Mouse (Mus musculus) cerebellum, adult 2 months (tissue): ENCODE measurements around the gene Gabrr3. TPM values are rescaled to one million over a fixed set of nuclear protein-coding genes. Genes with fewer than 3 reads are reported as not detected.
A peak's percentile ranks its signal among the peaks of the same experiment; 100 is the strongest.

Experiments used
- DNase-seq, 2 experiments: peaks; one replicate each; pipeline ENCODE4 v3.0.0; 2021
- H3K27ac ChIP-seq: fragments of 200-500 bp; 2 replicates; pipeline ENCODE4 v1.5.1; 2012; ENCODE audit warnings: low read length, control low read depth, inconsistent platforms; ENCODE audit not compliant: insufficient read depth
- H3K27me3 ChIP-seq: fragments of 200-500 bp; 2 replicates; pipeline ENCODE4 v1.6.1; 2012; ENCODE audit warnings: inconsistent platforms, mild to moderate bottlenecking, low read length, moderate library complexity; ENCODE audit not compliant: control insufficient read depth, insufficient read depth
- H3K4me1 ChIP-seq: fragments of 200-500 bp; 2 replicates; pipeline ENCODE4 v1.6.1; 2011; ENCODE audit warnings: low read length; ENCODE audit not compliant: control insufficient read depth, insufficient read depth
- H3K4me3 ChIP-seq: fragments of 200-500 bp; replicated peaks from 2 replicates; pipeline ENCODE3; 2011; ENCODE audit warnings: mild to moderate bottlenecking, low read depth, low read length, control low read depth; ENCODE audit not compliant: insufficient read depth
- CTCF ChIP-seq: fragments of 200-500 bp; IDR thresholded peaks from 2 replicates; pipeline ENCODE4 v1.5.1; 2011; ENCODE audit warnings: low read depth, mild to moderate bottlenecking, control low read depth, low read length, moderate library complexity, borderline replicate concordance; ENCODE audit not compliant: insufficient read depth
- POLR2A ChIP-seq: fragments of 200-500 bp; IDR thresholded peaks from 2 replicates; pipeline ENCODE4 v1.6.1; 2011; ENCODE audit warnings: low read length, control low read depth, borderline replicate concordance; ENCODE audit not compliant: insufficient read depth
- WGBS: fragments of 180-500 bp; shearing (Covaris S2); methylation state at CpG from one replicate; pipeline ENCODE4 v1.1.7; 2018; 5-methylcytosine and 5-hydroxymethylcytosine counted together
- polyA plus RNA-seq: library from polyadenylated mRNA; depleted of rRNA; stranded (reverse); fragments of >200 nt; gene quantifications from 2 replicates; pipeline ENCODE4 v1.2.3, GENCODE M21; 2012

Gene Gabrr3
- polyA plus RNA-seq, 1 experiment: 0.02 TPM

- Histone ChIP-seq H3K27me3 (no peaks in the 10 kb centered on the region), H3K4me1 (no peaks in the 10 kb centered on the region), H3K27ac (no peak overlapping the region), H3K4me3 (no peak overlapping the region)
- no peak for DNase-seq
- WGBS: 39% methylated on average over 6 of the region's 6 CpGs
- TF ChIP-seq POLR2A (no peak), CTCF (no peak)
Measured at GRCm38 (mm10) chr16:59472546-59472945, 65.4 kb downstream of the Gabrr3 start.

- Histone ChIP-seq H3K27me3 (no peaks in the 10 kb centered on the region), H3K4me3 (no peak overlapping the region), H3K27ac (no peak overlapping the region), H3K4me1 (no peaks in the 10 kb centered on the region)
- no peak for TF ChIP-seq POLR2A
- peak; percentile 57; the same call in 1 of the 2 replicates for TF ChIP-seq CTCF
- 17% methylated on average over 1 of the region's 1 CpGs for WGBS
- DNase-seq: peak; percentile 18 to 29
Measured at GRCm38 (mm10) chr16:59474788-59475187, 67.7 kb downstream of the Gabrr3 start.

GRCm38 (mm10) chr16:59477955-59478354 is 70.8 kb downstream of the Gabrr3 start:
- TF ChIP-seq POLR2A (no peak), CTCF (no peak)
- no peaks in the 10 kb centered on the region for H3K27me3 ChIP-seq

GRCm38 (mm10) chr16:59487239-59487638 is 80.1 kb downstream of the Gabrr3 start:
- DNase-seq: no peak
- Histone ChIP-seq H3K27me3 (no peaks in the 10 kb centered on the region), H3K4me3 (no peak overlapping the region), H3K27ac (no peak overlapping the region), H3K4me1 (no peaks in the 10 kb centered on the region)
- WGBS: 91% methylated on average over 7 of the region's 7 CpGs
- TF ChIP-seq POLR2A (no peak), CTCF (no peak)

More at GRCm38 (mm10) chr16:59477955-59478354, 70.8 kb downstream of the Gabrr3 start:
- no peak for DNase-seq
- WGBS: 93% methylated on average over 3 of the region's 3 CpGs
- no peak overlapping the region for H3K4me3 ChIP-seq
- H3K4me1 ChIP-seq: no peaks in the 10 kb centered on the region
- no peak overlapping the region for H3K27ac ChIP-seq

- no peak overlapping the region for H3K4me3 ChIP-seq
- no peaks in the 10 kb centered on the region for H3K27me3 ChIP-seq
- no peak for DNase-seq
- 94% methylated on average over 9 of the region's 9 CpGs for WGBS
- no peaks in the 10 kb centered on the region for H3K4me1 ChIP-seq
- H3K27ac ChIP-seq: no peak overlapping the region
- TF ChIP-seq CTCF (no peak), POLR2A (no peak)
Measured at GRCm38 (mm10) chr16:59487975-59488548, 80.9 kb downstream of the Gabrr3 start.

GRCm38 (mm10) chr16:59493199-59493598 is 86.1 kb downstream of the Gabrr3 start:
- H3K4me3 ChIP-seq: no peak overlapping the region
- no peak for DNase-seq
- TF ChIP-seq CTCF: no peak
- no peak for TF ChIP-seq POLR2A
- H3K27me3 ChIP-seq: no peaks in the 10 kb centered on the region
- no peaks in the 10 kb centered on the region for H3K4me1 ChIP-seq
- WGBS: 89% methylated on average over 14 of the region's 14 CpGs
- H3K27ac ChIP-seq: no peak overlapping the region

- no peaks in the 10 kb centered on the region for H3K27me3 ChIP-seq
- DNase-seq: no peak
- H3K4me1 ChIP-seq: no peaks in the 10 kb centered on the region
- H3K27ac ChIP-seq: no peak overlapping the region
- H3K4me3 ChIP-seq: no peak overlapping the region
- WGBS: 73% methylated on average over 1 of the region's 1 CpGs
- no peak for TF ChIP-seq POLR2A
- TF ChIP-seq CTCF: no peak
Measured at GRCm38 (mm10) chr16:59497947-59498346, 90.8 kb downstream of the Gabrr3 start.

- no peak for DNase-seq
- 92% methylated on average over 3 of the region's 3 CpGs for WGBS
- Histone ChIP-seq H3K4me3 (no peak overlapping the region), H3K27ac (no peak overlapping the region), H3K27me3 (no peaks in the 10 kb centered on the region), H3K4me1 (no peaks in the 10 kb centered on the region)
- TF ChIP-seq POLR2A: no peak
- TF ChIP-seq CTCF: no peak
Measured at GRCm38 (mm10) chr16:59499180-59499579, 92.0 kb downstream of the Gabrr3 start.
